Mouse (Mus musculus) lung, postnatal 0 days (tissue): ENCODE data around the gene Fam102a. TPM values are rescaled to one million over a fixed set of nuclear protein-coding genes. Genes with fewer than 3 reads are reported as not detected.

Source experiments
- ATAC-seq: fragments of 200-750 bp; cut with Nextera tagmentation; 2 replicates; pipeline ENCODE4 v1.8.0; 2017; ENCODE audit warnings: moderate library complexity
- DNase-seq: peaks from one replicate; pipeline ENCODE4 v3.0.0-alpha.2; 2016; ENCODE audit warnings: low spot score
- H3K27ac ChIP-seq: fragments of 300-500 bp; sonication (generic); 2 replicates; pipeline ENCODE4 v1.5.1; 2014; ENCODE audit warnings: antibody characterized with exemption, mild to moderate bottlenecking, low read length, mixed read lengths
- H3K27me3 ChIP-seq: fragments of 300-500 bp; sonication (generic); replicated peaks from 2 replicates; pipeline ENCODE4 v1.6.1; 2014; ENCODE audit warnings: low read length, mixed read lengths; ENCODE audit not compliant: insufficient read depth
- H3K36me3 ChIP-seq: fragments of 300-500 bp; sonication (generic); 2 replicates; pipeline ENCODE4 v1.6.1; 2014; ENCODE audit warnings: low read length, mixed read lengths; ENCODE audit not compliant: insufficient read depth
- H3K4me1 ChIP-seq: fragments of 300-500 bp; sonication (generic); 2 replicates; pipeline ENCODE4 v1.6.1; 2014; ENCODE audit warnings: antibody characterized with exemption, low read depth, low read length, mixed read lengths; ENCODE audit not compliant: insufficient read depth
- H3K4me2 ChIP-seq: fragments of 300-500 bp; sonication (generic); replicated peaks from 2 replicates; pipeline ENCODE4 v1.6.1; 2014; ENCODE audit warnings: low read depth, mild to moderate bottlenecking, low read length, moderate library complexity, mixed read lengths
- H3K4me3 ChIP-seq: fragments of 300-500 bp; sonication (generic); 2 replicates; pipeline ENCODE4 v1.5.1; 2014; ENCODE audit warnings: low read depth, low read length
- H3K9ac ChIP-seq: fragments of 300-500 bp; sonication (generic); replicated peaks from 2 replicates; pipeline ENCODE4 v1.6.1; 2014; ENCODE audit warnings: low read depth, mild to moderate bottlenecking
- H3K9me3 ChIP-seq: fragments of 300-500 bp; sonication (generic); 2 replicates; pipeline ENCODE4 v1.6.1; 2016; ENCODE audit warnings: low read length, mixed read lengths
- CTCF ChIP-seq: IDR thresholded peaks from 2 replicates; pipeline ENCODE4 v1.5.1; 2016; ENCODE audit warnings: antibody characterized with exemption, mild to moderate bottlenecking
- EP300 ChIP-seq: IDR thresholded peaks from 2 replicates; pipeline ENCODE4 v1.6.1; 2016; ENCODE audit warnings: antibody characterized with exemption, mild to moderate bottlenecking, control low read depth
- WGBS: fragments of 180-500 bp; shearing (Covaris S2); extraction: QIAGEN DNeasy Blood & Tissue Kit; methylation state at CpG from one replicate; pipeline ENCODE4 v1.1.7; 2014; 5-methylcytosine and 5-hydroxymethylcytosine counted together
- polyA plus RNA-seq: library from polyadenylated mRNA; unstranded; fragments of >200 nt; fragmentation: Nextera tagmentation; extraction: Ambion mirVana; gene quantifications from 2 replicates; pipeline ENCODE4 v1.2.1, GENCODE M21; 2015

Gene Fam102a
- polyA plus RNA-seq, 1 experiment from 2014 or later, result 8.0 TPM

- WGBS, result 48% methylated on average over 2 of the region's 2 CpGs
Observed at GRCm38 (mm10) chr2:32492661-32493060, 42.5 kb upstream of the Fam102a start.

GRCm38 (mm10) chr2:32493301-32493701 lies 41.8 kb upstream of the Fam102a start:
- no peaks in the 10 kb centered on the region for H3K9me3 ChIP-seq
- H3K36me3 ChIP-seq, result no peaks in the 10 kb centered on the region
- ATAC-seq, result no peak
- H3K27me3 ChIP-seq, result no peaks in the 10 kb centered on the region
- peaks cover 3% of the 10 kb centered on the region; the same call in 1 of the 2 replicates for H3K4me1 ChIP-seq
- no peak overlapping the region for H3K27ac ChIP-seq
- WGBS, result 57% methylated on average over 12 of the region's 12 CpGs
- TF ChIP-seq EP300 (no peak), CTCF (no peak)
- no peak overlapping the region for H3K4me3 ChIP-seq
- DNase-seq, result no peak
- H3K4me2 ChIP-seq, result no peak overlapping the region
- H3K9ac ChIP-seq, result no peak overlapping the region

More at GRCm38 (mm10) chr2:32492661-32493060, 42.5 kb upstream of the Fam102a start:
- DNase-seq (no peak), ATAC-seq (no peak)
- no peak overlapping the region for H3K4me3 ChIP-seq
- H3K9me3 ChIP-seq, result no peaks in the 10 kb centered on the region
- no peak overlapping the region for H3K27ac ChIP-seq
- TF ChIP-seq CTCF (no peak), EP300 (no peak)
- H3K4me1 ChIP-seq, result peaks cover 3% of the 10 kb centered on the region; the same call in 1 of the 2 replicates
- H3K27me3 ChIP-seq, result no peaks in the 10 kb centered on the region
- H3K9ac ChIP-seq, result no peak overlapping the region
- no peaks in the 10 kb centered on the region for H3K36me3 ChIP-seq
- no peak overlapping the region for H3K4me2 ChIP-seq

- Histone ChIP-seq H3K27me3 (no peaks in the 10 kb centered on the region), H3K27ac (0 out of 2 replicates have a peak overlapping the region, but pooled peaks have one; percentile 14), H3K4me1 (peaks cover 3% of the 10 kb centered on the region; the same call in 1 of the 2 replicates), H3K36me3 (no peaks in the 10 kb centered on the region), H3K4me3 (no peak overlapping the region), H3K9ac (no peak overlapping the region), H3K9me3 (no peaks in the 10 kb centered on the region), H3K4me2 (no peak overlapping the region)
- TF ChIP-seq CTCF (no peak), EP300 (no peak)
- ATAC-seq, result no peak
- DNase-seq, result no peak
- WGBS, result 51% methylated on average over 2 of the region's 2 CpGs
Observed at GRCm38 (mm10) chr2:32494522-32494921, 40.6 kb upstream of the Fam102a start.

- Histone ChIP-seq H3K4me1 (peaks cover 3% of the 10 kb centered on the region; the same call in 1 of the 2 replicates), H3K27ac (peak overlapping the region; percentile 14; the same call in 1 of the 2 replicates), H3K9ac (no peak overlapping the region), H3K9me3 (no peaks in the 10 kb centered on the region), H3K27me3 (no peaks in the 10 kb centered on the region), H3K4me2 (0 out of 2 replicates have a peak overlapping the region, but pooled peaks have one; percentile 3), H3K36me3 (no peaks in the 10 kb centered on the region), H3K4me3 (no peak overlapping the region)
- peak; percentile 74 for DNase-seq
- TF ChIP-seq CTCF (no peak), EP300 (peak; percentile 51; the same call in 1 of the 2 replicates)
- 44% methylated on average over 20 of the region's 20 CpGs for WGBS
- peak; percentile 82 for ATAC-seq
Observed at GRCm38 (mm10) chr2:32495185-32495726, 39.9 kb upstream of the Fam102a start.

GRCm38 (mm10) chr2:32496190-32496589 lies 38.9 kb upstream of the Fam102a start:
- Histone ChIP-seq H3K4me1 (peaks cover 3% of the 10 kb centered on the region; the same call in 1 of the 2 replicates), H3K4me2 (no peak overlapping the region), H3K9ac (no peak overlapping the region), H3K27ac (no peak overlapping the region), H3K36me3 (no peaks in the 10 kb centered on the region), H3K4me3 (no peak overlapping the region), H3K9me3 (no peaks in the 10 kb centered on the region), H3K27me3 (no peaks in the 10 kb centered on the region)
- no peak for ATAC-seq
- DNase-seq, result no peak
- TF ChIP-seq CTCF (no peak), EP300 (no peak)
- WGBS, result 45% methylated on average over 5 of the region's 5 CpGs

GRCm38 (mm10) chr2:32499365-32499764 lies 35.8 kb upstream of the Fam102a start:
- H3K4me2 ChIP-seq, result no peak overlapping the region
- no peaks in the 10 kb centered on the region for H3K9me3 ChIP-seq
- 44% methylated on average over 4 of the region's 4 CpGs for WGBS
- peak; percentile 69 for ATAC-seq
- no peak overlapping the region for H3K27ac ChIP-seq
- TF ChIP-seq CTCF (no peak), EP300 (peak; percentile 34; the same call in 1 of the 2 replicates)
- H3K9ac ChIP-seq, result no peak overlapping the region
- H3K4me3 ChIP-seq, result no peak overlapping the region
- H3K36me3 ChIP-seq, result no peaks in the 10 kb centered on the region
- DNase-seq, result peak; percentile 72
- peaks cover 11% of the 10 kb centered on the region; the same call in 1 of the 2 replicates for H3K4me1 ChIP-seq
- H3K27me3 ChIP-seq, result no peaks in the 10 kb centered on the region
